Mouse (Mus musculus): Measurements from ENCODE around the gene Bcl2l1. TPM values are rescaled to one million over a fixed set of nuclear protein-coding genes. Genes with fewer than 3 reads are reported as not detected.

Bcl2l1 gene
- polyA plus RNA-seq, 1 experiment from 2014 or later = 148 TPM

DNA sequence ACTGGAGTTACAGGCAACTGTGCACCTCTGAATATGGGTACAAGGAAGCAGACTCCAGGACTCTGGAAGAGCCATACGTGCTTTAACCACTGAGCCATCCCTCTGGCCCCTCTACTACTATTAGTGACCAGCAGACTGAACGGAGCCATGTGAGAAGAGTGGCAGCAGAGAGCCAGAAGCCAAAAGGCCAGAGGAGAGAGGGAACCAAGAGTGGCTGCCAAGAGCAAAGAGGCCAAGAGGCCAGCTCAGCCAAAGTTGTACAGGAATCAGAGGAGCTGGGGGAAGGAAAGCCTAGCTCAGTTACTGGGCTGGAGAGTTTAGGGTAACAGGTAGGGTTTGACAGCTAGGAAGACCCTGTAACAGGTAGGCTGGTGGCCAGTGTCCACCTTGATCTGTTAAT lies 7.7 kb upstream of the Bcl2l1 start:
- WGBS (ENCODE audit: insufficient replicate concordance) = 53% methylated on average over 2 of the region's 2 CpGs
- ATAC-seq (ENCODE audit: low read depth) = no peak

DNA sequence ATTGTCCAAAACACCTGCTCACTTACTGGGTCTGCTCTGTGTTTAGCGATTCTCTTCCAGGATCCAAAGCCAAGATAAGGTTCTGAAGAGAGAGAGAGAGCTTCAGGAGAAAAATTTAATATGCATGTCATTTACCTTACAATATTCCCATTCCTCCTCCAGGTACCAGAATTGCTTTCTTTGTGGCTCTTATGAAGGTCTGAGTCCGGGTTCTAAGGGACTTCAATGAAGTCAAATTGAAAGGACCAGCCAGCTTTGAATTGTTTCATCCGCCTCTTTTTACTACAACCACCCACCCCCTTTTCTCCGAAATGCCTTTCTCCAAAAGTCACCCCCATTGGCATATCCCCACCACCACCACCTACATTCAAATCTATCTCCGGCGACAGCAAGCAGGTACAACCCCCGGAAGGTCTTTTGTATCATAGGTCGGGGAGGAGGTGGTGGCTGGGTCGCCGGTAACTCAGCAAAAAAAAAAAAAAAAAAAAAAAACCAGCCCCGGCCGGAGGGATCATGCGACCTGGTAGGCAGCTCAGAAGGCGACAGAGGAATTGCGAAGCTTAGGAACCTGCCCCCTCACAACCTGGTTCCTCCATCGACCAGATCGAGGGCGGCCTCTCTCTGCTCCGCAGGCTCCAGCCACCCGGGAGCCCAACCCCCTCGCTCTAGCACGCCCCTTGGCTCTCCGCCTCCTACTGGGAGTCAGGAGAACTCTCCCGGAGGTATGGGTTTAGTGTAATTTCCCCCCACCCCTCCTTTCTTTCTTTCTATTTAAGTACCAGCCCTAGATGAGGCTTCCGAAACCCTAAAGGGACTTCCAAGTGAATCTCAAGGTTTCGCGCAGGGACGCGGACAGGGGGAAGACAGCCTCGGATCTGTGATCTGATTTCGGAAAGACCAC lies 1.3 kb downstream of the Bcl2l1 start:
- ATAC-seq (ENCODE audit: low read depth) = peak; percentile 75
- H3K27me3 ChIP-seq = no peaks in the 10 kb centered on the region
- H3K4me2 ChIP-seq = peak overlapping the region; percentile 86
- WGBS (ENCODE audit: insufficient replicate concordance) = 2% methylated on average over 31 of the region's 31 CpGs
- peak; percentile 83 for DNase-seq
- no peaks in the 10 kb centered on the region for H3K9me3 ChIP-seq (replicated peaks)
- H3K9ac ChIP-seq = peak overlapping the region; percentile 96
- peak overlapping the region; percentile 88 for H3K4me3 ChIP-seq (replicated peaks)
- H3K4me1 ChIP-seq (replicated peaks) = peaks cover 63% of the 10 kb centered on the region
- H3K36me3 ChIP-seq = peaks cover 35% of the 10 kb centered on the region
- H3K27ac ChIP-seq = peak overlapping the region; percentile 98

More for the DNA sequence above, 7.7 kb upstream of the Bcl2l1 start:
- no peaks in the 10 kb centered on the region for H3K36me3 ChIP-seq
- no peak overlapping the region for H3K9ac ChIP-seq
- H3K4me1 ChIP-seq (replicated peaks) = peaks cover 5% of the 10 kb centered on the region
- no peak overlapping the region for H3K27ac ChIP-seq
- DNase-seq = no peak
- no peaks in the 10 kb centered on the region for H3K27me3 ChIP-seq
- no peak overlapping the region for H3K4me3 ChIP-seq (replicated peaks)
- H3K9me3 ChIP-seq (replicated peaks) = no peaks in the 10 kb centered on the region
- no peak overlapping the region for H3K4me2 ChIP-seq

DNA sequence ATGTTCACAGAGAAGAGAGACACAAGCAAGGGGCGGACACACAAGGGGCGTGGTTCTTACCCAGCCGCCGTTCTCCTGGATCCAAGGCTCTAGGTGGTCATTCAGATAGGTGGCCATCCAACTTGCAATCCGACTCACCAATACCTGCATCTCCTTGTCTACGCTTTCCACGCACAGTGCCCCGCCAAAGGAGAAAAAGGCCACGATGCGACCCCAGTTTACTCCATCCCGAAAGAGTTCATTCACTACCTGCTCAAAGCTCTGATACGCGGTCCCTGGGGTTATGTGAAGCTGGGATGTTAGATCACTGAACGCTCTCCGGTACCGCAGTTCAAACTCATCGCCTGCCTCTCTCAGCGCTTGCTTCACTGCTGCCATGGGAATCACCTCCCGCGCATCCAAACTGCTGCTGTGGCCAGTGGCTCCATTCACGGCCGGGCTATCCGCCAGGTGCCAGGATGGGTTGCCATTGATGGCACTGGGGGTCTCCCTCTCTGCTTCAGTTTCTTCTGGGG lies 2.1 kb downstream of the Bcl2l1 start:
- Histone ChIP-seq H3K27ac (peak overlapping the region; percentile 98), H3K4me1 (replicated peaks) (peaks cover 68% of the 10 kb centered on the region), H3K27me3 (no peaks in the 10 kb centered on the region), H3K4me3 (replicated peaks) (peak overlapping the region; percentile 88), H3K4me2 (peak overlapping the region; percentile 86), H3K9me3 (replicated peaks) (no peaks in the 10 kb centered on the region), H3K36me3 (peaks cover 40% of the 10 kb centered on the region), H3K9ac (peak overlapping the region; percentile 96)
- DNase-seq = no peak
- WGBS (ENCODE audit: insufficient replicate concordance) = 61% methylated on average over 23 of the region's 23 CpGs
- ATAC-seq (ENCODE audit: low read depth) = no peak

DNA sequence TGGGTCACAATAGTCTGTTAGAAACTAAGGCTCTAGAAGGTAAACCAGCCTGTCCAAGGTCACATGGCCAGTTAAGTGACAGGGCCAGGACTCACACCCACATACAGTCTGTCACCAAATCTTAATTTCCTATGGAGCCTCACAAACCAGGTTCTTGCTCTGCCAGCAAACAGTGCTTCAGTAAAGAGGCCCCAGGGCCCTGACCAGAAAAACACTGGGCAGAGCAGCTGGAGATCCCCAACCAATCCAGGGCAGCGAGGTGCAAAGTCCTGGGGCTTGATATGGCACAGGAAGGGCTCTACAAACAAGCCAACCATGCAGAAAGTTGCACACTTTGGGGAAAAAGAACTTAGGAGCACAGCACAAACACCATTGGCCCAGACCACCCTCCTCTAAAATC lies 3.0 kb downstream of the Bcl2l1 start:
- Histone ChIP-seq H3K27ac (peak overlapping the region; percentile 98), H3K27me3 (no peaks in the 10 kb centered on the region), H3K9ac (peak overlapping the region; percentile 96), H3K4me3 (replicated peaks) (peak overlapping the region; percentile 88), H3K36me3 (peaks cover 48% of the 10 kb centered on the region), H3K9me3 (replicated peaks) (no peaks in the 10 kb centered on the region), H3K4me2 (peak overlapping the region; percentile 86), H3K4me1 (replicated peaks) (peaks cover 68% of the 10 kb centered on the region)
- WGBS (ENCODE audit: insufficient replicate concordance) = 25% methylated on average over 1 of the region's 1 CpGs
- no peak for ATAC-seq (ENCODE audit: low read depth)
- no peak for DNase-seq

DNA sequence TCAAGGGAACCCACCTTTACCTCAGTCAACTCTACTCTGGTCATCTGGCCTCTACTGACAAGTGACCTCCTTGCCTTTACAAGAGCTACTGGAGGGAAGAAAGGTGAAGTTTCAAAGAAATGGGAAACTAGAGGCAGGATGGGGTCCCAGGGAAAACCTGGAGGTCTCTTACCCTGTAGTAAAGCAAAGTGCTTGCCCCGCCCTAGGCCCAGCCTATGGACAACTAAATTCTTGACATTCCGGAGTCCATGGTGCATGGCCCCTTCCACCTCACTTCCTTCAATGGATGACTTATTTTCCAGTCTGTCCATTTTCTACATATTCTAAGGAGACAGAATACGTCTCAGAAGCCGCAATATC lies 3.5 kb downstream of the Bcl2l1 start:
- peaks cover 48% of the 10 kb centered on the region for H3K36me3 ChIP-seq
- H3K9ac ChIP-seq = peak overlapping the region; percentile 96
- ATAC-seq (ENCODE audit: low read depth) = no peak
- H3K4me1 ChIP-seq (replicated peaks) = peaks cover 71% of the 10 kb centered on the region
- no peak for DNase-seq
- H3K27me3 ChIP-seq = no peaks in the 10 kb centered on the region
- H3K27ac ChIP-seq = peak overlapping the region; percentile 98
- peak overlapping the region; percentile 86 for H3K4me2 ChIP-seq
- WGBS (ENCODE audit: insufficient replicate concordance) = 79% methylated on average over 4 of the region's 4 CpGs
- H3K4me3 ChIP-seq (replicated peaks) = peak overlapping the region; percentile 88
- no peaks in the 10 kb centered on the region for H3K9me3 ChIP-seq (replicated peaks)

DNA sequence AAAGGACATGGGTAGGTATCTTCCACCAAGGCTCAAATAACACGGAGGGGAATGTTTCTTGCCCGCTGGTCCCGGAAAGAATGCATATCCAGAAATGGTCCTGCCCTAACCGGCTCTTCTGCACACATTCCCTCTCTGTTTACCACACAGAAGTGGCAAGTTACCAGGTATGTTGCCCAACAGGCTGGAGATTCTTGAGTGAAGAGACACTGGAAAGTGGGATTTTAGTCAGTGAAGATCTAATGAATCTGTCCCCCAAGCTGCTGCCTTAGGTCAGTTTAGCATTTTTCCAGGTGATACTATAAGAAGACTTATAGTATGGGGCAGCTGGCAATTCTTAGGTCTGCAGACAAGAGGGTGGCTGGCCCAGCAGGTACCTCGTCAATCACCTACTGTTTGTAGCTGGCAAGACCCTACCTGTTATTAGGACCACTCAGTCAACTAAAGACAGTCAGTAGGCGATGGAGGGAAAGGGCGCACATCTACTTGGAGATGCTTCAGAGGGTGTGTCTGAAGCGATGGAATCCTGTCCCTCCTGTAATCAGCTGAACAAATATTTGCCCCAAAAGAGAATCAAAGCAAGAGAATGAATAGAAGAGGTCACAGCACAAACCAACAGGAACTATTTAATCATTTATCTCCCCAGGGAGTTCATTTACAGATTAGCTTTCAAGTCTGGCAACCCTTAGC lies 4.1 kb downstream of the Bcl2l1 start:
- H3K9ac ChIP-seq = peak overlapping the region; percentile 96
- peaks cover 52% of the 10 kb centered on the region for H3K36me3 ChIP-seq
- ATAC-seq (ENCODE audit: low read depth) (no peak), DNase-seq (no peak)
- peaks cover 76% of the 10 kb centered on the region for H3K4me1 ChIP-seq (replicated peaks)
- H3K4me2 ChIP-seq = peak overlapping the region; percentile 86
- no peaks in the 10 kb centered on the region for H3K27me3 ChIP-seq
- WGBS (ENCODE audit: insufficient replicate concordance) = 77% methylated on average over 8 of the region's 8 CpGs
- H3K9me3 ChIP-seq (replicated peaks) = no peaks in the 10 kb centered on the region
- peak overlapping the region; percentile 98 for H3K27ac ChIP-seq
- peak overlapping the region; percentile 88 for H3K4me3 ChIP-seq (replicated peaks)

DNA sequence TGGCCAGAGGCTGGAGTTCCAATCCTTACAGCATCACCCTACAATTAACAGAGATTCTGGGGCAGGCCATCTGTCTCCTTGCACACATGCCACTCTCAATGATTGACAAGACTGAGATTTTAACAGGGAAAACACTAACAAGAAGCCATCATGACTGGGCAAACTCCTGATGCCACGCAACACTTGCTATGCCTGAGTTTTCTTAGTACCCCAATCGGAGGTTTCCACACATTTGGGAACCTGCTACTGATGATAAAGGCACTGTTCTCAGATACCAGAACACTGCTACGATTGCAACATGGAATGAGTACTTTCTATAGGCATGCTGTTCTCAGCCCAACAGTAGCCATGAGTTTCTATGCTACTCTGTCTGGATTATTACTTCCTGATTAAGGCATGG lies 5.0 kb downstream of the Bcl2l1 start:
- peak overlapping the region; percentile 86 for H3K4me2 ChIP-seq
- ATAC-seq (ENCODE audit: low read depth) (no peak), DNase-seq (peak; percentile 42)
- peak overlapping the region; percentile 88 for H3K4me3 ChIP-seq (replicated peaks)
- H3K9me3 ChIP-seq (replicated peaks) = no peaks in the 10 kb centered on the region
- H3K27me3 ChIP-seq = no peaks in the 10 kb centered on the region
- H3K4me1 ChIP-seq (replicated peaks) = peaks cover 82% of the 10 kb centered on the region
- peak overlapping the region; percentile 96 for H3K9ac ChIP-seq
- 22% methylated on average over 3 of the region's 3 CpGs for WGBS (ENCODE audit: insufficient replicate concordance)
- peak overlapping the region; percentile 98 for H3K27ac ChIP-seq
- peaks cover 61% of the 10 kb centered on the region for H3K36me3 ChIP-seq

DNA sequence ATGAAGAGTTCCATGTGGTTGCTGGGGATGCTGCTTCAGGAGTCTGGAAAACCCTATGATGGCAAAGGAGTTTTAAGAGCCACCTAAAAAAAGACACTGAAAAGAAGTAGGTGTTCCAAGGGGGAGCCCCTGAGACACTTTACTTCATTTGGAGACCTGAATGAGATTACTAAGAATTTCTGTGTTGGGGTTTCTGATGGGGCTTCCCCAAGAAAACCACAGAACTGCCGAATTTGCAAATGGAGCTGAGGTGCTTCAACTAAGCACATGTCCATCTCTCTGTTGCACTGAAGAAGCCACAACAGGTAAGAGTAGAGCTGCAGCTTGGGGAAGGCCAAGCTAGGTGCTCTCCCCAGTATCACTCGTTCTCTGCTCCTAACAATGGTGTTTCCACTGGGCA lies 5.8 kb downstream of the Bcl2l1 start:
- H3K9me3 ChIP-seq (replicated peaks) = no peaks in the 10 kb centered on the region
- WGBS (ENCODE audit: insufficient replicate concordance) = 49% methylated on average over 2 of the region's 2 CpGs
- ATAC-seq (ENCODE audit: low read depth) = no peak
- H3K9ac ChIP-seq = peak overlapping the region; percentile 96
- peak overlapping the region; percentile 86 for H3K4me2 ChIP-seq
- no peaks in the 10 kb centered on the region for H3K27me3 ChIP-seq
- H3K4me1 ChIP-seq (replicated peaks) = peaks cover 90% of the 10 kb centered on the region
- peak overlapping the region; percentile 88 for H3K4me3 ChIP-seq (replicated peaks)
- peaks cover 68% of the 10 kb centered on the region for H3K36me3 ChIP-seq
- no peak for DNase-seq
- H3K27ac ChIP-seq = peak overlapping the region; percentile 98

DNA sequence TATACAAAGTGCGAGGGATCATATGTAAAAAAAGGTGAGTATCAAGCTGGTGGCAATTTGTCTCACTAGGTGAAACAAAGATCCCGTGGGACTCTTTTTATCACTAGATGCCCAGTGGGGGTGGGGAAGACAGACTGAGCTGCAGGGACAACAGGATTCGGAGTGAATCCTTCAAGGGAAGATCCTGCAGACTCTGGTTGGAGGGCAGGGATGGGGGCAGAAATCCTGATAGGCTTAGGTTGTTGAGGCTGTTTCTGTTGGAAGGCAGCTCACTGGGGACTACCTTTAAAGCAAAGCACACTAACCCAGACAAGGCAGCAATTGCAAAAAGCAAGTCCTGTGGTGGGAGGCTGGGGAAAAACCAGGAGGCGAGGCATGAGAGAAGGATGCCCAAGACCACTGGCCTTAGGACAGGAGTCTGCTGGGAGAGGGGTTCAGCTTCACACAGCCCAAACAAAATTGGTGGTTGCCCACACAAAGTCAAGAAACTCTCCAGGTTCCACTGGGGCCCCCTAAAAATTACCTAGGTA lies 6.3 kb downstream of the Bcl2l1 start:
- Histone ChIP-seq H3K4me2 (peak overlapping the region; percentile 86), H3K9ac (peak overlapping the region; percentile 96), H3K36me3 (peaks cover 73% of the 10 kb centered on the region), H3K27me3 (no peaks in the 10 kb centered on the region), H3K4me1 (replicated peaks) (peaks cover 94% of the 10 kb centered on the region), H3K27ac (peak overlapping the region; percentile 98), H3K4me3 (replicated peaks) (peak overlapping the region; percentile 88), H3K9me3 (replicated peaks) (no peaks in the 10 kb centered on the region)
- WGBS (ENCODE audit: insufficient replicate concordance) = 57% methylated on average over 4 of the region's 4 CpGs
- no peak for DNase-seq
- no peak; the same call in 1 of the 2 replicates for ATAC-seq (ENCODE audit: low read depth)

DNA sequence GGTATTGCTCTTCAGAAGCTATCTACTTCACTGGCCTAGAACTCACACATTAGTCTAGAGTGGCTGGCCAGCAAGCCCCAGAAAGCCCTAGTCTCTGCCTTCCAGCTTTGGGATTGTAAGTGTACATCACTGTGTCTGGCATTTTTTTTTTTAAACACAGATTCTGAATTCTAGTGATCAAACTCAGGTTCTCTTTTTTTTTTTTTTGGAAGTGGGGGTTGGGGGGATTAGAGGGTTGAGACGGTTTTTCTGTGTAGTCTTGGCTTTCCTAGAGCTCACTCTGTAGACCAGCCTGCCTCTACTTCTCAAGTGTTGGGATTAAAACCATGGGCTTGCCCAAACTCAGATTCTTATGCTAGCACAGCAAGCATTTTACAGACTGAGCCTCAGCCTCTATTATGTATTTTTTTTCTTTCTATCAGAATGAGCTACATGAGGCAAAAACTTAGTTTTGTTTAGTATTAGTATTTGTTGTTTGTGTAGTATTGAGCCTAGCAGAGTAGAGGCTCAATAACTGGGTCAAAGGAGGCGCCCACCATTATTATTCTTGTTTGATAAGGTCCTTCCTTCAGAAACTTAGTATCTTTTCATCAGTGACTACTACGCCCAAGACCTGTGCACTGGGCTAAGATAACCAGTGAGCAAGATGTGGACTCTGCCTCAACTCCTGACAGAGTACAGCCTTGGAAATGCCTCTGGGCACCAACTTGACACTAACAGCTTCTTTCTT lies 6.9 kb downstream of the Bcl2l1 start:
- DNase-seq (no peak), ATAC-seq (ENCODE audit: low read depth) (peak; percentile 80)
- peak overlapping the region; percentile 86 for H3K4me2 ChIP-seq
- H3K27ac ChIP-seq = peak overlapping the region; percentile 98
- no peaks in the 10 kb centered on the region for H3K9me3 ChIP-seq (replicated peaks)
- H3K4me1 ChIP-seq (replicated peaks) = peaks cover 97% of the 10 kb centered on the region
- H3K27me3 ChIP-seq = no peaks in the 10 kb centered on the region
- H3K4me3 ChIP-seq (replicated peaks) = peak overlapping the region; percentile 88
- H3K9ac ChIP-seq = peak overlapping the region; percentile 96
- H3K36me3 ChIP-seq = peaks cover 79% of the 10 kb centered on the region
- WGBS (ENCODE audit: insufficient replicate concordance) = 30% methylated on average over 3 of the region's 3 CpGs
